Mouse (Mus musculus) hindbrain, embryonic 14.5 days (tissue): ENCODE results near the gene Atp5k. TPM values are rescaled to one million over a fixed set of nuclear protein-coding genes. Genes with fewer than 3 reads are reported as not detected.
A peak's percentile ranks its signal among the peaks of the same experiment; 100 is the strongest.

Experiments
- ATAC-seq: fragments of 200-750 bp; cut with Nextera tagmentation; 2 replicates; pipeline ENCODE4 v1.8.0; 2017; ENCODE audit warnings: moderate number of reproducible peaks, mild to moderate bottlenecking, moderate TSS enrichment, moderate library complexity; ENCODE audit not compliant: low FRiP score
- DNase-seq: peaks from one replicate; pipeline ENCODE4 v3.0.0-alpha.2; 2015; ENCODE audit warnings: low spot score
- H3K27ac ChIP-seq: fragments of 300-500 bp; sonication (generic); 2 replicates; pipeline ENCODE4 v1.5.1; 2014; ENCODE audit warnings: mild to moderate bottlenecking, moderate library complexity
- H3K27me3 ChIP-seq: fragments of 300-500 bp; sonication (generic); 2 replicates; pipeline ENCODE4 v1.6.1; 2014; ENCODE audit warnings: mild to moderate bottlenecking, low read length, mixed read lengths; ENCODE audit not compliant: control insufficient read depth, insufficient read depth
- H3K36me3 ChIP-seq: fragments of 300-500 bp; sonication (generic); replicated peaks from 2 replicates; pipeline ENCODE4 v1.6.1; 2014; ENCODE audit not compliant: control insufficient read depth, insufficient read depth
- H3K4me1 ChIP-seq: fragments of 300-500 bp; sonication (generic); replicated peaks from 2 replicates; pipeline ENCODE4 v1.6.1; 2014; ENCODE audit warnings: antibody characterized with exemption, low read length, mixed read lengths; ENCODE audit not compliant: control insufficient read depth, insufficient read depth
- H3K4me2 ChIP-seq: fragments of 300-500 bp; sonication (generic); replicated peaks from 2 replicates; pipeline ENCODE4 v1.6.1; 2014; ENCODE audit warnings: mild to moderate bottlenecking, moderate library complexity
- H3K4me3 ChIP-seq: fragments of 300-500 bp; sonication (generic); replicated peaks from 2 replicates; pipeline ENCODE4 v1.5.1; 2014; ENCODE audit warnings: mild to moderate bottlenecking, low read length
- H3K9ac ChIP-seq: fragments of 300-500 bp; sonication (generic); 2 replicates; pipeline ENCODE4 v1.6.1; 2014
- H3K9me3 ChIP-seq: fragments of 300-500 bp; sonication (generic); 2 replicates; pipeline ENCODE4 v1.6.1; 2016; ENCODE audit warnings: low read length; ENCODE audit not compliant: control insufficient read depth
- WGBS: fragments of 180-500 bp; shearing (Covaris S2); extraction: QIAGEN DNeasy Blood & Tissue Kit; methylation state at CpG from one replicate; pipeline ENCODE4 v1.1.7; 2014; 5-methylcytosine and 5-hydroxymethylcytosine counted together
- polyA plus RNA-seq: library from polyadenylated mRNA; unstranded; fragments of >200 nt; fragmentation: Nextera tagmentation; extraction: Ambion mirVana; gene quantifications from 2 replicates; pipeline ENCODE4 v1.2.1, GENCODE M21; 2014

Atp5k gene
- polyA plus RNA-seq = 425 and 497 TPM in 2 replicates

DNA sequence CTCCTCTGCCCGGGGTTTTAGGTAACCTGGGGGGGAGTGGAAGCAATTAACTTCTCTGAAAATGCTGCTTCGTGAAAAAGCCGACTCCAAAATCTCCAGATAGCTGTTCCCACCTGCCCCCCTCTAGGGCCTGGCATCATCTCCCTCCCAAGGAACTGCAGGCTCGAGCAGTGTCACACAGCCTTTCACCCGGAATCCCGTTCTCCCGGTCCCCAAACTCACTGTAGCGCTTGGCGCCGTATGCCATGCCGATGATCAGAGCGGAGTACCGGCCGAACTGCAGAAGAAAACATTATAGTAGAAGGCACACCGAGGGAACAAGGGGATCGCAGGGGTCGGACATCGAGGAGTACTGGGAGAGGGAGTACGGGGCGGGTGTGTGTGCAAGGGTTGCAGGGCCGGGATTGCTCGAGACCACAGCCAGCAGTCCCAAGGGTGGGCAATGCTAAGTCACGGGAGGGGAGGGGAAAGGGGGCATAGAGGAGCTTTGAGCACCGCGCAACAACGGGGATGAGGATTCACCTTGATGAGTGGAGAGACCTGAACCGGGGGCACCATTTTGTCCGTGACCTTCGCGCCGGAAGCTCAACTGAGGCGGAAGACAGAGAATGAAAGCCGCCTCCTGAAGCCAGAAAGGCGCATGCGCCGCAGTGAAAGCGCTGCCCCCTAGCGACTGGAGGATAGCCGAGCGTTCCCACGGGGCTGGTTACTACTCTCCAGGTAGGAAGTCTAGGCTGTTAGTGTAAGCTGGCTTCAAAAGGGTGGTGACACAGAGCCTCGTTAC, at the start of gene Atp5k:
Atp5k (minus strand) TSS at position 645 of the 784 bp plus-strand sequence.
- WGBS = 1% methylated on average over 42 of the region's 42 CpGs

DNA sequence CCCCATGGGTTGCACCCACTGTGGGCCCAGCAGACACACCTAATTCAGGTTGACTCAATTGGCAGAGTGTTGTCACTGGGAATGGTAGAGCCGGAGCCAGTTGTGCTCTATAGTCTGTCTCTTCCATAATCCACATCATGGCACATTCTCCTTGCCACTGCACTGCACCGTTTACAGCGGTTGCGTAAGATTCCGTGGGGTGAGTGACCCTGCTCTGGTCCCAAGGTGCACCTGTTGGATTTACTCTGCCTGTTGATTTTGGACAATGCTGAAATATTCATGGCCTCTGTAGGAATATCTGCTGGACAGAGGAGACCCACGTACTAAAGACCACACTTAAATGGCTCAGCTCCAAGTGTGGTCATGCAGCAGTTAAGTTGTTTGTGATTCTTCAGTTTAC, 48.8 kb upstream of the Atp5k start:
- WGBS = 94% methylated on average over 6 of the region's 6 CpGs
- no peak for ATAC-seq
- no peaks in the 10 kb centered on the region for H3K9me3 ChIP-seq
- no peak overlapping the region for H3K9ac ChIP-seq
- H3K4me2 ChIP-seq = no peak overlapping the region
- H3K4me1 ChIP-seq = no peaks in the 10 kb centered on the region
- H3K27ac ChIP-seq = no peak overlapping the region
- H3K36me3 ChIP-seq = peaks cover 61% of the 10 kb centered on the region
- no peak overlapping the region for H3K4me3 ChIP-seq
- DNase-seq = no peak
- no peaks in the 10 kb centered on the region for H3K27me3 ChIP-seq

More for the DNA sequence above, at the start of gene Atp5k:
- Histone ChIP-seq H3K36me3 (peaks cover 28% of the 10 kb centered on the region), H3K4me1 (peaks cover 9% of the 10 kb centered on the region), H3K9ac (peak within 1 kb of the TSS; percentile 71), H3K4me2 (peak within 1 kb of the TSS; percentile 83), H3K9me3 (no peaks in the 10 kb centered on the region), H3K27me3 (no peaks in the 10 kb centered on the region), H3K4me3 (peak within 1 kb of the TSS; percentile 53), H3K27ac (no peak within 1 kb of the TSS)
- peak; percentile 97 for DNase-seq
- ATAC-seq = peak; percentile 91

DNA sequence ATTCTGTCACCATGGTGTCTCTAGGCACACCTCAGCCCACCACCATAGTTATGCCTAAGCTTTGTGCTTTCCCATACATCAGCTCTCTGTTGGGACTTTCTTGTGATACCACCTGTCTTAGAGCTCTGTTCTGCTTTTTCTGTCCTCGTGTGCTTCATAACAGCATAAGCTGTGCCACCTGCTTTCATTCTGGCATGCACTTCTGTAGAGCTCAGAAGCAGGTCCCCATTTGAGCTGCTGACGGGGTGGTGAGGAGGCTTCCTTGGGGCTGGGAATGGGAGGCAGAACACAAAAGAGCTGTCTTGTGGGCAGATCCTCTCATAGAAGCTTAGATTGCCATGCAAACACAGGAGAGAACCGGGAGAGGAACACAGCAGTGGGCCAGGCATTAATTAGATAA, 41.7 kb upstream of the Atp5k start:
- H3K9ac ChIP-seq = no peak overlapping the region
- no peak overlapping the region for H3K27ac ChIP-seq
- WGBS = 95% methylated on average over 3 of the region's 3 CpGs
- no peaks in the 10 kb centered on the region for H3K9me3 ChIP-seq
- H3K4me3 ChIP-seq = no peak overlapping the region
- DNase-seq = no peak
- no peaks in the 10 kb centered on the region for H3K27me3 ChIP-seq
- H3K36me3 ChIP-seq = peaks cover 82% of the 10 kb centered on the region
- no peak for ATAC-seq
- no peaks in the 10 kb centered on the region for H3K4me1 ChIP-seq
- H3K4me2 ChIP-seq = no peak overlapping the region

DNA sequence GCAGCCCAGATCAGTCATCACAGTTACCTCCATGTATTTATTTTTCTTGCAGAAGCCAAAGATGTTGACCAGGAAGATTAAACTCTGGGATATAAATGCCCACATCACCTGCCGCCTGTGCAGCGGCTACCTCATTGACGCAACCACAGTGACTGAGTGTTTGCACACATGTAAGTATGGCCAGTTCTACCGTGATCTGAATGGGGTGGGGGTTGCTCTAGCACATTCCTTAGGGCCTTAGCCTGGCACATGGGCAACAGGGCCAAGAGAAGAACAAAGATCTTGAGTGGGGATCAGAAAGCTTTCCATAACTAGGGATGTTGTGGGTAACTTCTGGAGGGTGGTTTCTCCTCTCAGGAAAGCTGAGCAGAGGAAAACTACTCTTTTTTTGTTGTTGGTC, 39.5 kb upstream of the Atp5k start:
- Histone ChIP-seq H3K27ac (no peak overlapping the region), H3K9me3 (no peaks in the 10 kb centered on the region), H3K27me3 (no peaks in the 10 kb centered on the region), H3K4me3 (no peak overlapping the region), H3K36me3 (peaks cover 70% of the 10 kb centered on the region), H3K4me2 (no peak overlapping the region), H3K4me1 (peaks cover 6% of the 10 kb centered on the region; the same call in 1 of the 2 replicates), H3K9ac (no peak overlapping the region)
- ATAC-seq (no peak), DNase-seq (no peak)
- WGBS = 87% methylated on average over 4 of the region's 4 CpGs

DNA sequence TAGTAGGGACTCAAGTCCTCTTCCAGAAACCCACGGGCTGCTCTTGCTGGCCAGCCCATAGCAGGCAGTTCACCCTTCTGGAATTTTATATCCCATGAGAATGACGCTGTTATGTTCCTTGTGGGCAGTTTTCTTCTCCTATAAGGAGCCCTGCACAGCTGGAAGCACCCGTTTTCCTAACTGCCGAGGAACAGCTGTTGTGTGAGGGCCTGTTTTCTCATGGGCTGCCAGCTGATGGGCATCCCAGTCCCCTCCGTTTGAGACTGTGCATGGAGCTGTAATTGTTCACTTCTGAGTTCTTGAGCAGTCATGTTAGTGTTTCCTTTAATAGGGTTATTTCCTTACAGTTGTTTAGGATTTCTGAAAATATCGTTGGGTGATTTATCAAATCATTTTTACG, 35.4 kb upstream of the Atp5k start:
- no peak overlapping the region for H3K4me3 ChIP-seq
- DNase-seq (no peak), ATAC-seq (no peak)
- peaks cover 29% of the 10 kb centered on the region for H3K36me3 ChIP-seq
- no peaks in the 10 kb centered on the region for H3K27me3 ChIP-seq
- no peak overlapping the region for H3K4me2 ChIP-seq
- no peaks in the 10 kb centered on the region for H3K9me3 ChIP-seq
- WGBS = 78% methylated on average over 7 of the region's 7 CpGs
- no peak overlapping the region for H3K27ac ChIP-seq
- H3K9ac ChIP-seq = no peak overlapping the region
- peaks cover 12% of the 10 kb centered on the region; the same call in 1 of the 2 replicates for H3K4me1 ChIP-seq

DNA sequence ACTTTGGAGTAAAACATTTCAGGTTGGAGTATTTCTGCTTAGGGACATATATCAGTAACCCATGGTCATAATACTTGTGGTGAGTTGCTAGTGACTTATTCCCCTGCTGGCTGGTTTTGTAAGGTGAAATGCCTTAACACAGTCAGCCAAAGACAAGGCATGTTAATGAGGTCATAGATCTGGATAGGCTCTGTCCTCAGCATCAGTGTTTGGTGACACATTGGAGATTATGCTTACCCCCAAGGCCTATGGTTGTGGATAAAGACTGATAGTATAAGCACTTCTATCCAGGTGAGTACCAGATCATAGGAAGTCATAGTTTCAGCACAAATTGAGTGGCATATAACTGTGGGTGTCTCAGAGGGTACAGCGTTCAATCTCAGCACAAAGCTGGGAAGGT, 32.4 kb upstream of the Atp5k start:
- 100% methylated on average over 1 of the region's 1 CpGs for WGBS
- Histone ChIP-seq H3K4me3 (no peak overlapping the region), H3K4me2 (no peak overlapping the region), H3K9me3 (no peaks in the 10 kb centered on the region), H3K4me1 (peaks cover 38% of the 10 kb centered on the region), H3K36me3 (no peaks in the 10 kb centered on the region), H3K27ac (no peak overlapping the region), H3K9ac (no peak overlapping the region), H3K27me3 (no peaks in the 10 kb centered on the region)
- ATAC-seq (no peak), DNase-seq (no peak)

DNA sequence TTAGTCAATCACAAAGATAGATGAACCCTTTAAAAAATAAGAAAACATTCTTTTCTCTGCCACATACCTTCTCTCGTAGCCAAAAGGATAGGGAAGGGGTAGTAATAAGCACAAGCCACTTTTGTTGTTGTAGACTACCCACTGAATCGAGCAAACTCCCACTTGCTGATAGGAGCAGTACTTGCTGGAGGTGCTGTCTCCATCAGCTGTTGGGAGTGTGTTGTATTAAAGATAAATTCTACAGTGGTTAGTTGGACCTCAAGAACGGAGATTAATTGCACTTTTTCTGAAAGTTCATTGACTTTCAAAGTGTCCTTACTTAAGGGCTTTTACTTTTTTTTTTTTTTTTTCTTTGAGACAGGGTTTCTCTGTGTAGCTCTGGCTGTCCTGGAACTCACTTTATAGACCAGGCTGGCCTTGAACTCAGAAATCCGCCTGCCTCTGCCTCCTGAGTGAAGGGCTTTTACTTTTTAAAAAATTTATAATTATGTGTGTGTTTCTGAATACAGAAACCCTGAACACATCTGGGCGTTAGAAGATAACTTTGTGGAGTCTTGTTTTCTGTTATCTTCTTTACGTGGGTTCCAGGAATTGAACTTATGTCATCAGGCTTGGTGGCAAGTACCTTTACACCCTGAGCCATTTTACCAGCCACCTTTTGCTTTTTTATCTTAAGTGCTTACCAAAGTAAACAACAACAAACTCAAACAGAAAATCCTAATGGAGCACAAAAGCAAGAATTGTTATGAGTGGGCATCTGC, 31.1 kb upstream of the Atp5k start:
- WGBS = 93% methylated on average over 6 of the region's 6 CpGs
- Histone ChIP-seq H3K9ac (no peak overlapping the region), H3K27me3 (no peaks in the 10 kb centered on the region), H3K36me3 (no peaks in the 10 kb centered on the region), H3K4me3 (no peak overlapping the region), H3K4me2 (no peak overlapping the region), H3K4me1 (peaks cover 38% of the 10 kb centered on the region), H3K27ac (no peak overlapping the region), H3K9me3 (no peaks in the 10 kb centered on the region)
- no peak for ATAC-seq
- no peak for DNase-seq

DNA sequence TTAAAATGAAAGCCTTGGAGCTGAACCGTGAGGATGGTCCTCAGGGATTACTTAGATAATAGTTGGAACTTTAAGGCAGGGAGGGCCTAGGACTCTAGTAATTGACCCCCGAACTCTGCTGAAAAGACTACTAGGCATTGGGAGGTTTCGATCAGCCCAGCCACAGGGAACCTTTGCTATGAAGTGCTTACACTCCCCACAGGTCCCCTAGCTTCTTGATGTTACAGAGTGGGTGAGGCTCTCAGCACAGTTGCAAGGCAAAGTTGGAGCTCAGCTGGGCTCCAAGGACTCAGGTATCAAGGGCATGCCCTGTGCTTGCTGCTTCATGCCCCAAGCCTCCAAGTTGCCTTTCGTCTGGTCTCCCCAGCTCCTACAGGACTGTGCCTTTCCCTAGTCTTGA, 28.2 kb upstream of the Atp5k start:
- H3K36me3 ChIP-seq = no peaks in the 10 kb centered on the region
- peaks cover 13% of the 10 kb centered on the region for H3K27me3 ChIP-seq
- peak overlapping the region; percentile 95 for H3K4me2 ChIP-seq
- H3K9ac ChIP-seq = peak overlapping the region; percentile 97
- ATAC-seq (no peak), DNase-seq (no peak)
- WGBS = 48% methylated on average over 4 of the region's 4 CpGs
- H3K4me1 ChIP-seq = peaks cover 32% of the 10 kb centered on the region
- H3K9me3 ChIP-seq = no peaks in the 10 kb centered on the region
- H3K4me3 ChIP-seq = peak overlapping the region; percentile 83
- no peak overlapping the region; the same call in 1 of the 2 replicates for H3K27ac ChIP-seq
